Mouse (Mus musculus) heart, embryonic 14.5 days (tissue): ENCODE measurements at regions not wholly inside any gene's neighbourhood (a gene's known extent, or its start where the extent isn't known, plus 50 kb on each side); places are given as distances from the start of the nearest gene placed in this dataset.

Experiments used
- ATAC-seq: fragments of 200-750 bp; cut with Nextera tagmentation; 2 replicates; pipeline ENCODE4 v1.8.0; 2017; ENCODE audit warnings: low read depth, moderate TSS enrichment; ENCODE audit not compliant: insufficient number of reproducible peaks, insufficient read depth, low FRiP score
- H3K27ac ChIP-seq, 2 experiments: fragments of 200-500 bp in 1 of 2; fragments of 300-500 bp in 1 of 2; sonication (generic) in 1 of 2; replicated peaks in 1 of 2; 2 replicates each; pipeline ENCODE4 v1.5.1; 2012 to 2014; ENCODE audit warnings: low read depth in 2 of 2, low read length in 2 of 2, control low read depth in 1 of 2, mild to moderate bottlenecking in 1 of 2, mixed read lengths in 1 of 2; ENCODE audit not compliant: control insufficient read depth in 1 of 2, insufficient read depth in 1 of 2
- H3K27me3 ChIP-seq: fragments of 300-500 bp; sonication (generic); 2 replicates; pipeline ENCODE4 v1.6.1; 2014; ENCODE audit warnings: mild to moderate bottlenecking, low read length, control low read depth; ENCODE audit not compliant: control insufficient read depth, insufficient read depth
- H3K36me3 ChIP-seq: fragments of 300-500 bp; sonication (generic); 2 replicates; pipeline ENCODE4 v1.6.1; 2014; ENCODE audit warnings: mild to moderate bottlenecking, control low read depth, low read length, mixed read lengths; ENCODE audit not compliant: control insufficient read depth, insufficient read depth
- H3K4me1 ChIP-seq, 2 experiments: fragments of 200-500 bp in 1 of 2; fragments of 300-500 bp in 1 of 2; sonication (generic) in 1 of 2; 2 replicates each; pipeline ENCODE4 v1.6.1; 2012 to 2014; ENCODE audit warnings: low read length in 2 of 2, control low read depth in 1 of 2, mixed read lengths in 1 of 2; ENCODE audit not compliant: control insufficient read depth in 2 of 2, insufficient read depth in 2 of 2
- H3K4me2 ChIP-seq: fragments of 300-500 bp; sonication (generic); 2 replicates; pipeline ENCODE4 v1.6.1; 2014; ENCODE audit warnings: mild to moderate bottlenecking, low read length
- H3K4me3 ChIP-seq, 2 experiments: fragments of 200-500 bp in 1 of 2; fragments of 300-500 bp in 1 of 2; sonication (generic) in 1 of 2; 2 replicates each; pipeline ENCODE4 v1.5.1; 2012 to 2014; ENCODE audit warnings: low read length in 2 of 2, mild to moderate bottlenecking in 2 of 2, control low read depth in 1 of 2, low read depth in 1 of 2, moderate library complexity in 1 of 2; ENCODE audit not compliant: control insufficient read depth in 1 of 2, insufficient read depth in 1 of 2
- H3K9ac ChIP-seq: fragments of 300-500 bp; sonication (generic); 2 replicates; pipeline ENCODE4 v1.6.1; 2014; ENCODE audit warnings: mild to moderate bottlenecking, low read length
- H3K9me3 ChIP-seq: fragments of 300-500 bp; sonication (generic); 2 replicates; pipeline ENCODE4 v1.6.1; 2016; ENCODE audit warnings: low read length, control low read depth; ENCODE audit not compliant: control insufficient read depth
- WGBS: fragments of 180-500 bp; shearing (Covaris S2); extraction: QIAGEN DNeasy Blood & Tissue Kit; methylation state at CpG from one replicate; pipeline ENCODE4 v1.1.7; 2014; 5-methylcytosine and 5-hydroxymethylcytosine counted together

- H3K9me3 ChIP-seq: no peaks in the 10 kb centered on the region
- H3K27ac ChIP-seq: no peak overlapping the region
- ATAC-seq: no peak
- 61% methylated on average over 6 of the region's 6 CpGs for WGBS
- no peak overlapping the region for H3K4me2 ChIP-seq
- no peaks in the 10 kb centered on the region for H3K27me3 ChIP-seq
- H3K4me3 ChIP-seq: no peak overlapping the region
- no peak overlapping the region for H3K9ac ChIP-seq
- H3K4me1 ChIP-seq: no peaks in the 10 kb centered on the region
- no peaks in the 10 kb centered on the region for H3K36me3 ChIP-seq
Observed at GRCm38 (mm10) chr5:28690110-28690509, 223.1 kb upstream of the Shh start.

GRCm38 (mm10) chr5:28689651-28690050, 222.6 kb upstream of the Shh start:
- Histone ChIP-seq H3K27me3 (no peaks in the 10 kb centered on the region), H3K9me3 (no peaks in the 10 kb centered on the region), H3K9ac (no peak overlapping the region), H3K4me1 (no peaks in the 10 kb centered on the region), H3K27ac (no peak overlapping the region), H3K4me3 (no peak overlapping the region), H3K36me3 (no peaks in the 10 kb centered on the region), H3K4me2 (no peak overlapping the region)
- ATAC-seq: no peak
- 59% methylated on average over 2 of the region's 2 CpGs for WGBS

GRCm38 (mm10) chr5:28689136-28689535, 222.1 kb upstream of the Shh start:
- WGBS: 57% methylated on average over 3 of the region's 3 CpGs
- H3K27ac ChIP-seq: no peak overlapping the region

GRCm38 (mm10) chr5:28682821-28683220, 215.8 kb upstream of the Shh start:
- 66% methylated on average over 6 of the region's 6 CpGs for WGBS
- peaks cover 0 to 2% of the 10 kb centered on the region in 2 experiments; a peak in 1 of 4 replicates for H3K4me1 ChIP-seq

More at GRCm38 (mm10) chr5:28689136-28689535, 222.1 kb upstream of the Shh start:
- H3K4me3 ChIP-seq: no peak overlapping the region
- H3K9ac ChIP-seq: no peak overlapping the region
- no peaks in the 10 kb centered on the region for H3K36me3 ChIP-seq
- H3K4me1 ChIP-seq: no peaks in the 10 kb centered on the region
- no peak overlapping the region for H3K4me2 ChIP-seq
- no peaks in the 10 kb centered on the region for H3K9me3 ChIP-seq
- ATAC-seq: no peak
- no peaks in the 10 kb centered on the region for H3K27me3 ChIP-seq

GRCm38 (mm10) chr5:28680311-28680710, 213.3 kb upstream of the Shh start:
- Histone ChIP-seq H3K9ac (no peak overlapping the region), H3K27me3 (no peaks in the 10 kb centered on the region), H3K27ac (no peak overlapping the region), H3K9me3 (no peaks in the 10 kb centered on the region), H3K36me3 (no peaks in the 10 kb centered on the region), H3K4me3 (no peak overlapping the region), H3K4me2 (no peak overlapping the region), H3K4me1 (peaks cover 0 to 2% of the 10 kb centered on the region in 2 experiments; a peak in 1 of 4 replicates)
- ATAC-seq: no peak
- WGBS: 95% methylated on average over 1 of the region's 1 CpGs

More at GRCm38 (mm10) chr5:28682821-28683220, 215.8 kb upstream of the Shh start:
- Histone ChIP-seq H3K27ac (no peak overlapping the region), H3K9ac (no peak overlapping the region), H3K36me3 (no peaks in the 10 kb centered on the region), H3K4me2 (no peak overlapping the region), H3K4me3 (no peak overlapping the region), H3K27me3 (no peaks in the 10 kb centered on the region), H3K9me3 (no peaks in the 10 kb centered on the region)
- no peak for ATAC-seq

- WGBS: 68% methylated on average over 1 of the region's 1 CpGs
- no peaks in the 10 kb centered on the region for H3K36me3 ChIP-seq
- H3K27me3 ChIP-seq: no peaks in the 10 kb centered on the region
- no peak overlapping the region for H3K4me3 ChIP-seq
- no peak overlapping the region for H3K9ac ChIP-seq
- H3K4me2 ChIP-seq: no peak overlapping the region
- no peaks in the 10 kb centered on the region for H3K9me3 ChIP-seq
- no peak for ATAC-seq
- peaks cover 0 to 2% of the 10 kb centered on the region in 2 experiments; a peak in 1 of 4 replicates for H3K4me1 ChIP-seq
- H3K27ac ChIP-seq: no peak overlapping the region
Observed at GRCm38 (mm10) chr5:28679761-28680160, 212.7 kb upstream of the Shh start.

GRCm38 (mm10) chr5:28630186-28630585, 163.1 kb upstream of the Shh start:
- H3K4me3 ChIP-seq: no peak overlapping the region
- H3K27ac ChIP-seq: no peak overlapping the region
- no peaks in the 10 kb centered on the region for H3K9me3 ChIP-seq
- no peaks in the 10 kb centered on the region for H3K4me1 ChIP-seq
- no peak overlapping the region for H3K4me2 ChIP-seq
- H3K36me3 ChIP-seq: no peaks in the 10 kb centered on the region
- WGBS: 74% methylated on average over 4 of the region's 4 CpGs
- no peaks in the 10 kb centered on the region for H3K27me3 ChIP-seq
- no peak for ATAC-seq
- H3K9ac ChIP-seq: no peak overlapping the region

- no peak for ATAC-seq
- Histone ChIP-seq H3K9ac (no peak overlapping the region), H3K4me2 (no peak overlapping the region), H3K27ac (no peak overlapping the region), H3K4me3 (no peak overlapping the region), H3K9me3 (no peaks in the 10 kb centered on the region), H3K36me3 (no peaks in the 10 kb centered on the region), H3K27me3 (no peaks in the 10 kb centered on the region), H3K4me1 (no peaks in the 10 kb centered on the region)
- 86% methylated on average over 3 of the region's 3 CpGs for WGBS
Observed at GRCm38 (mm10) chr5:28611885-28612284, 144.8 kb upstream of the Shh start.
